Mouse (Mus musculus): ENCODE results near the gene Fbxl13. TPM values are rescaled to one million over a fixed set of nuclear protein-coding genes. Genes with fewer than 3 reads are reported as not detected.
"Not testable (repeated sequence)": the region's sequence is repeated elsewhere in the genome, so short reads cannot be mapped to it uniquely, and the experiment has no call there.

Fbxl13 gene
- total RNA-seq, 2 experiments from 2014 or later: 0.16 to 0.30 TPM

- intact Hi-C loops (cut with DNase I): loop anchor here (1.0 to 2.0 kb wide), 2 partner anchors 42 to 78 kb away; partner anchors contain the start of genes Napepld and Pmpcb
- peak; percentile 72 to 82 for DNase-seq (ENCODE audit: low spot score in 2 of 2)
Measured at GRCm38 (mm10) chr5:21658623-21659395, 13.4 kb upstream of the Fbxl13 start.

GRCm38 (mm10) chr5:21658038-21658437 lies 12.6 kb upstream of the Fbxl13 start:
- intact Hi-C loops (cut with DNase I): loop anchor here (1.0 to 2.0 kb wide), 2 partner anchors 43 to 79 kb away; partner anchors contain the start of genes Napepld and Pmpcb
- peak in 1 of 2 experiments; percentile 34 for DNase-seq (ENCODE audit: low spot score in 2 of 2)

- DNase-seq (ENCODE audit: low spot score in 2 of 2): no peak
- intact Hi-C loops (cut with DNase I): no loop called here
Measured at GRCm38 (mm10) chr5:21656912-21657311, 11.5 kb upstream of the Fbxl13 start.

- DNase-seq (ENCODE audit: low spot score in 2 of 2): no peak
- intact Hi-C loops (cut with DNase I): no loop called here
Measured at GRCm38 (mm10) chr5:21651885-21652612, 6.6 kb upstream of the Fbxl13 start.

GRCm38 (mm10) chr5:21650736-21651135 lies 5.3 kb upstream of the Fbxl13 start:
- intact Hi-C loops (cut with DNase I): no loop called here
- no peak for DNase-seq (ENCODE audit: low spot score in 2 of 2)

- intact Hi-C loops (cut with DNase I): loop anchor here (10.0 kb wide), 1 partner anchor 591 kb away; the partner anchor contains the start of gene Ptpn12
- no peak for DNase-seq (ENCODE audit: low spot score in 2 of 2)
Measured at GRCm38 (mm10) chr5:21646133-21646491, 678 bp upstream of the Fbxl13 start.

- DNase-seq (ENCODE audit: low spot score in 2 of 2): no peak
- intact Hi-C loops (cut with DNase I): loop anchor here (5.0 to 10.0 kb wide), 4 partner anchors 58 to 590 kb away; partner anchors contain the start of gene Ptpn12
Measured at GRCm38 (mm10) chr5:21644891-21645438, 469 bp downstream of the Fbxl13 start.

- DNase-seq (ENCODE audit: low spot score in 2 of 2): no peak
- intact Hi-C loops (cut with DNase I): loop anchor here (5.0 to 10.0 kb wide), 4 partner anchors 56 to 589 kb away; partner anchors contain the start of gene Ptpn12
Measured at GRCm38 (mm10) chr5:21643606-21644005, 1.8 kb downstream of the Fbxl13 start.

GRCm38 (mm10) chr5:21640961-21641360 lies 4.5 kb downstream of the Fbxl13 start:
- intact Hi-C loops (cut with DNase I): loop anchor here (1.0 to 10.0 kb wide), 5 partner anchors 54 to 586 kb away; partner anchors contain the start of gene Ptpn12
- DNase-seq (ENCODE audit: low spot score in 2 of 2): peak; percentile 70 to 82

GRCm38 (mm10) chr5:21625916-21626315 lies 19.5 kb downstream of the Fbxl13 start:
- intact Hi-C loops (cut with DNase I): no loop called here
- DNase-seq (ENCODE audit: low spot score in 2 of 2): no peak

- intact Hi-C loops (cut with DNase I): no loop called here
- DNase-seq (ENCODE audit: low spot score in 2 of 2): no peak
Measured at GRCm38 (mm10) chr5:21616450-21617009, 28.9 kb downstream of the Fbxl13 start.

GRCm38 (mm10) chr5:21614299-21614698 lies 31.1 kb downstream of the Fbxl13 start:
- DNase-seq (ENCODE audit: low spot score in 2 of 2); intact Hi-C loops (cut with DNase I): not testable (repeated sequence)

GRCm38 (mm10) chr5:21610996-21611395 lies 34.4 kb downstream of the Fbxl13 start:
- DNase-seq (ENCODE audit: low spot score in 2 of 2): no peak
- intact Hi-C loops (cut with DNase I): no loop called here

- peak; percentile 36 to 85 for DNase-seq (ENCODE audit: low spot score in 2 of 2)
Measured at GRCm38 (mm10) chr5:21608311-21609304, 36.8 kb downstream of the Fbxl13 start.

GRCm38 (mm10) chr5:21605936-21606335 lies 39.5 kb downstream of the Fbxl13 start:
- DNase-seq (ENCODE audit: low spot score in 2 of 2): no peak
- intact Hi-C loops (cut with DNase I): no loop called here

More at GRCm38 (mm10) chr5:21608311-21609304, 36.8 kb downstream of the Fbxl13 start:
- intact Hi-C loops (cut with DNase I): loop anchor here (2.0 kb wide), 2 partner anchors 36 to 106 kb away; no protein-coding TSS in a partner anchor

GRCm38 (mm10) chr5:21599961-21600360 lies 45.5 kb downstream of the Fbxl13 start:
- intact Hi-C loops (cut with DNase I): no loop called here
- no peak for DNase-seq (ENCODE audit: low spot score in 2 of 2)

- DNase-seq (ENCODE audit: low spot score in 2 of 2); intact Hi-C loops (cut with DNase I): not testable (repeated sequence)
Measured at GRCm38 (mm10) chr5:21599536-21599935, 45.9 kb downstream of the Fbxl13 start.

GRCm38 (mm10) chr5:21593201-21593709 lies 52.2 kb downstream of the Fbxl13 start:
- DNase-seq (ENCODE audit: low spot score in 2 of 2): peak in 1 of 2 experiments; percentile 52
- intact Hi-C loops (cut with DNase I): no loop called here
